Mouse (Mus musculus) stomach, postnatal 0 days (tissue): ENCODE measurements around the gene Ero1lb. TPM values are rescaled to one million over a fixed set of nuclear protein-coding genes. Genes with fewer than 3 reads are reported as not detected.
"Not testable (repeated sequence)": the region's sequence is repeated elsewhere in the genome, so short reads cannot be mapped to it uniquely, and the experiment has no call there.

Source experiments
- ATAC-seq: fragments of 200-750 bp; cut with Nextera tagmentation; 2 replicates; pipeline ENCODE4 v1.8.0; 2017; ENCODE audit not compliant: low FRiP score, low TSS enrichment
- DNase-seq: peaks from one replicate; pipeline ENCODE4 v3.0.0-alpha.2; 2016; ENCODE audit warnings: low spot score
- H3K27ac ChIP-seq: fragments of 300-500 bp; sonication (generic); replicated peaks from 2 replicates; pipeline ENCODE4 v1.5.1; 2014; ENCODE audit warnings: mild to moderate bottlenecking, control low read depth
- H3K27me3 ChIP-seq: fragments of 300-500 bp; sonication (generic); 2 replicates; pipeline ENCODE4 v1.6.1; 2014; ENCODE audit warnings: low read length; ENCODE audit not compliant: control insufficient read depth, insufficient read depth
- H3K36me3 ChIP-seq: fragments of 300-500 bp; sonication (generic); 2 replicates; pipeline ENCODE4 v1.6.1; 2014; ENCODE audit warnings: low read length, mixed read lengths; ENCODE audit not compliant: control insufficient read depth, insufficient read depth
- H3K4me1 ChIP-seq: fragments of 300-500 bp; sonication (generic); replicated peaks from 2 replicates; pipeline ENCODE4 v1.6.1; 2014; ENCODE audit warnings: antibody characterized with exemption; ENCODE audit not compliant: control insufficient read depth, insufficient read depth
- H3K4me2 ChIP-seq: fragments of 300-500 bp; sonication (generic); replicated peaks from 2 replicates; pipeline ENCODE4 v1.6.1; 2014; ENCODE audit warnings: low read depth, mild to moderate bottlenecking, control low read depth, moderate library complexity
- H3K4me3 ChIP-seq: fragments of 300-500 bp; sonication (generic); 2 replicates; pipeline ENCODE4 v1.5.1; 2014; ENCODE audit warnings: low read depth, low read length, control low read depth
- H3K9ac ChIP-seq: fragments of 300-500 bp; sonication (generic); 2 replicates; pipeline ENCODE4 v1.6.1; 2014; ENCODE audit warnings: mild to moderate bottlenecking, low read length, control low read depth, mixed read lengths
- H3K9me3 ChIP-seq: fragments of 300-500 bp; sonication (generic); 2 replicates; pipeline ENCODE4 v1.6.1; 2016; ENCODE audit warnings: low read length; ENCODE audit not compliant: control insufficient read depth
- WGBS: fragments of 180-500 bp; shearing (Covaris S2); extraction: QIAGEN DNeasy Blood & Tissue Kit; methylation state at CpG from one replicate; pipeline ENCODE4 v1.1.7; 2014; 5-methylcytosine and 5-hydroxymethylcytosine counted together
- polyA plus RNA-seq: library from polyadenylated mRNA; unstranded; fragments of >200 nt; fragmentation: Nextera tagmentation; extraction: Ambion mirVana; gene quantifications from 2 replicates; pipeline ENCODE4 v1.2.1, GENCODE M21; 2015

The Ero1lb gene
- polyA plus RNA-seq, 1 experiment from 2014 or later = 7.9 TPM

- not testable (repeated sequence) for H3K4me2 ChIP-seq, H3K27ac ChIP-seq, H3K9me3 ChIP-seq, H3K27me3 ChIP-seq, ATAC-seq, DNase-seq, H3K9ac ChIP-seq, H3K36me3 ChIP-seq, H3K4me1 ChIP-seq, H3K4me3 ChIP-seq
- 99% methylated on average over 3 of the region's 4 CpGs for WGBS
Observed at GRCm38 (mm10) chr13:12642795-12643194, 77.1 kb downstream of the Ero1lb start.

- H3K27ac ChIP-seq, H3K4me2 ChIP-seq, H3K4me3 ChIP-seq, H3K9ac ChIP-seq, H3K9me3 ChIP-seq, H3K27me3 ChIP-seq, H3K36me3 ChIP-seq, H3K4me1 ChIP-seq, ATAC-seq, DNase-seq: not testable (repeated sequence)
- WGBS = 57% methylated on average over 5 of the region's 5 CpGs
Observed at GRCm38 (mm10) chr13:12646676-12647075, 81.0 kb downstream of the Ero1lb start.

GRCm38 (mm10) chr13:12650020-12650876 is 84.6 kb downstream of the Ero1lb start:
- DNase-seq = peak; percentile 63
- Histone ChIP-seq H3K4me2 (peak overlapping the region; percentile 49), H3K4me3 (peak overlapping the region; percentile 34)
- H3K27me3 ChIP-seq, H3K36me3 ChIP-seq, H3K9me3 ChIP-seq, H3K27ac ChIP-seq, H3K4me1 ChIP-seq, H3K9ac ChIP-seq: not testable (repeated sequence)
- ATAC-seq = peak; percentile 93
- WGBS = 0% methylated on average over 27 of the region's 79 CpGs

- peak overlapping the region; percentile 49 for H3K4me2 ChIP-seq
- peak; percentile 70; the same call in 1 of the 2 replicates for ATAC-seq
- not testable (repeated sequence) for H3K9me3 ChIP-seq, H3K36me3 ChIP-seq, H3K9ac ChIP-seq, H3K4me1 ChIP-seq, H3K27me3 ChIP-seq, H3K27ac ChIP-seq
- WGBS = 1% methylated on average over 10 of the region's 13 CpGs
- peak; percentile 35 for DNase-seq
- peak overlapping the region; percentile 23 for H3K4me3 ChIP-seq
Observed at GRCm38 (mm10) chr13:12650877-12651176, 85.2 kb downstream of the Ero1lb start.

Other genes with a start within 250 kb of the Ero1lb start
- 2.3 and 2.8 TPM in 2 replicates for gene Actn2, start 225.1 kb upstream of the Ero1lb start, polyA plus RNA-seq
- gene Heatr1, start 170.8 kb upstream of the Ero1lb start, polyA plus RNA-seq = 5.3 and 6.2 TPM in 2 replicates
- gene Lgals8, start 100.9 kb upstream of the Ero1lb start, polyA plus RNA-seq = 24.0 and 26.1 TPM in 2 replicates
- 2.2 and 2.4 TPM in 2 replicates for gene Edaradd, start 45.4 kb upstream of the Ero1lb start, polyA plus RNA-seq
- gene Prl2c3, start 234.2 kb downstream of the Ero1lb start, polyA plus RNA-seq = 0.18 and 0.21 TPM in 2 replicates